Mouse (Mus musculus) T-helper 17 cell (primary cell): ENCODE measurements at regions not wholly inside any gene's neighbourhood (a gene's known extent, or its start where the extent isn't known, plus 50 kb on each side); places are given as distances from the start of the nearest gene placed in this dataset.

Experiments used
- in situ Hi-C, 2 experiments: fragments of 300-600 bp; cut with MboI, MseI; formaldehyde crosslinking; loops; 1 replicate in 1 of 2; 2 replicates in 1 of 2; pipeline ENCODE4 v1.15.1; 2025; ENCODE audit warnings: high pct_unique_total_duplicates in 2 of 2

- in situ Hi-C loops: no loop called here
These were observed 262.3 kb upstream of the Eif4g2 start for GRCm38 (mm10) chr7:111345117-111345516.

DNA sequence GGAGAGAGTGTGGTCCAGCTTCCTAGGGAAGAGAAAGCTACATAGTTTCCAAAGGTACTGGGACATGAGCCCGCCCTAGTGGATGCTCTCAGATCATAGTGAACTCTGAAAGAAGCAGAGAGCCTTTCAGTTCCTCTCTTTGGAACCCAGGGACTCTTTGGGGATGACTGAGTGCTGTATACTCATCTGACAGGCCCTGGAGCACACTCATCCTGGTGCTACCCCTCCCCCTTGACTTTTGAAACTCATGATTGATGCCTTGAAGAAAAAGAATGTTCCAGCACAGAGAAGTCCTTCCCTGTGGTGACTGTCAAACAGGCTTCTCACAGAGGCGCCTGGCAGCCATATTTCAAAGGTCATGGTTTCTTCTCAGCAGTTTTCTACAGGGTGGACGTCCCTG is 254.2 kb upstream of the Eif4g2 start:
- in situ Hi-C loops: no loop called here

GRCm38 (mm10) chr7:111322901-111323300 is 240.1 kb upstream of the Eif4g2 start:
- in situ Hi-C loops: no loop called here

DNA sequence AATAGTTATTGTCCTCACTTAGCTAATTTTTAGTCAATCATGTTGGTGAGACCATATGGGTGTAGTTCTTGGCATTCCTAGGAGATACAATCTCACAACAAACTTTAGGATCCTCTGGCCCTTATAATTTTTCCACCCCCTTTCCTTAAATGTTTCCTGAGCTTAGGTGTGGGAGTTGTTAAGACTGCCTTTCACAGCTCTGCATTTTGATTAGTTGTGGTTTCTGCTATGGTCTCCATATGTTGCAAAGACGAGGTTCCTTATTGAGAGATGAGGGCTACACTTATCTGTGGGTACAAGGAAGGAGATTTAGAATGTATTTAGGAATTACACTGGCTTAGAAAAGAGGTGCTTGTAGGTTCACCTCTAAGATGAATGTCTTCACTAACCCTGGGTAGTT is 237.1 kb upstream of the Eif4g2 start:
- in situ Hi-C loops: loop anchor here in 1 of 2 experiments (10.0 kb wide), 1 partner anchor 845 kb away; no protein-coding TSS in a partner anchor

GRCm38 (mm10) chr7:111316479-111316990 is 233.7 kb upstream of the Eif4g2 start:
- in situ Hi-C loops: loop anchor here in 1 of 2 experiments (10.0 kb wide), 1 partner anchor 848 kb away; no protein-coding TSS in a partner anchor

GRCm38 (mm10) chr7:111313921-111314320 is 231.1 kb upstream of the Eif4g2 start:
- in situ Hi-C loops: loop anchor here in 1 of 2 experiments (10.0 kb wide), 1 partner anchor 851 kb away; no protein-coding TSS in a partner anchor

- in situ Hi-C loops: loop anchor here in 1 of 2 experiments (5.0 kb wide), 1 partner anchor 253 kb away; no protein-coding TSS in a partner anchor
These were observed 222.4 kb upstream of the Eif4g2 start for GRCm38 (mm10) chr7:111305196-111305595.

- in situ Hi-C loops: no loop called here
These were observed 219.1 kb upstream of the Eif4g2 start for GRCm38 (mm10) chr7:111301791-111302488.

- in situ Hi-C loops: no loop called here
These were observed 214.5 kb upstream of the Eif4g2 start for GRCm38 (mm10) chr7:111297174-111297902.

DNA sequence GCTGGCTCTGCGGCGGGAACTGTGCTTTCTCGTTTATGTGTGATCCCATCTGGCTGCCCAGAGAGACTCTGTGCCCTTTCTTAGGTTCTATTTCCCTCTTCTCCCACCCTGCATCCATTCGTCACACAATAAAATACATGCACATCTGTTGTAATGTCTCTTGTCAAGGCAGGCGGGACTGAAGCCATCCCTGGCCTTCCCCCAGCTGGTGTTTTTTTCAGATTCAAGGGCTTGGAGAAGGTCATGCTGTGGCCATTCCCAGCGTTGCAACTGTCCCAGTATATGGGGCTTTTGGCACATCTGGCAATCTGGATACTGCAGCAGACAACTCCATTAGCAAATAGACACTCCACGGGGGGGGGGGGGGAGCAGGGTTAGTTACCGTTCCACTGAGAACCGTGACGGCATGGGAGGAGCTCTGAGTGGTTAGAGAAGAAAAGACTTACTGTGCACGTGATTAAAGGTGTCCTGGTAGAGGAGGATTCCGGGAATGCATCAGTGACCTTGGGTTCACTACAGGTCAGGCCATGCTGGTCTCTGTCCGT is 200.7 kb upstream of the Eif4g2 start:
- in situ Hi-C loops: no loop called here

GRCm38 (mm10) chr7:111282314-111282713 is 199.5 kb upstream of the Eif4g2 start:
- in situ Hi-C loops: no loop called here

GRCm38 (mm10) chr7:111277703-111278102 is 194.9 kb upstream of the Eif4g2 start:
- in situ Hi-C loops: no loop called here

DNA sequence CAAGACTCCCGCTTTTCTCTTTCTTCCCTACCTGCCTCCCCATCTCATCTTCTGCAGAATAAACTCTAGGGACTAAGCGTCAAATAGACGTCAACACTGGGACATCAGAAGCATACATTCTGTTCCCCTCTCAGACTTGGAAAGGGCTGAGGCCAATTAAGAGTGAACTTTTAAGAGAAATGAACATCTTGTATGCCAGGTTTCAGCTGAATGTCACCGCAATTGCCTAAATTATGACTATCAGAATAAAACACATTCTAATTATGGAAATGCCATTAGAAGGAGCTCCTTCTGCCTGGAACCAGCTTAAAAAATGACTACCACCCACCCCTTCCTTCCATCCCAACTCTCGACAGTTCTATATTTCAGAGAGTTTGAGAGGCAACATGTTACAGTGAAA is 191.0 kb upstream of the Eif4g2 start:
- in situ Hi-C loops: no loop called here

DNA sequence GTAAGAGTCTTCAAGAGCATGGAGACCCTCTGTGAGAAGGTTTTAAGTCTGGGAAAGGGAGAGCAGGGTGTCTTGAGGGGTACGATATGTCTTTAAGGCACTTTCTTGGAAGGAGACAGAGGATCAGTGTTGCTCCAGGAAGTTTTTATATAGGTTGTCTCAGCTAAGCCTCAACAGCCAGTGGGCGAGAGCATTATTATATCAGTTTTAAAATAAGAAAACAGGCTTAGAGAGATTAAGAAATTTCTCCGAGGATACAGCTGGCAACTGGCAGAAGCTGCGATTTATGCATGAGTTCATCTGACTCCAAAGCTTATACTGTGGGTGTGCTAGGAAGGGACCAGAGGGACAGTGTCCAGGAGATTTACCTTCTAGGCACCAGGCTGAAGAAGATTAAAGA is 188.0 kb upstream of the Eif4g2 start:
- in situ Hi-C loops: no loop called here

- in situ Hi-C loops: no loop called here
These were observed 185.4 kb upstream of the Eif4g2 start for GRCm38 (mm10) chr7:111268197-111268596.

DNA sequence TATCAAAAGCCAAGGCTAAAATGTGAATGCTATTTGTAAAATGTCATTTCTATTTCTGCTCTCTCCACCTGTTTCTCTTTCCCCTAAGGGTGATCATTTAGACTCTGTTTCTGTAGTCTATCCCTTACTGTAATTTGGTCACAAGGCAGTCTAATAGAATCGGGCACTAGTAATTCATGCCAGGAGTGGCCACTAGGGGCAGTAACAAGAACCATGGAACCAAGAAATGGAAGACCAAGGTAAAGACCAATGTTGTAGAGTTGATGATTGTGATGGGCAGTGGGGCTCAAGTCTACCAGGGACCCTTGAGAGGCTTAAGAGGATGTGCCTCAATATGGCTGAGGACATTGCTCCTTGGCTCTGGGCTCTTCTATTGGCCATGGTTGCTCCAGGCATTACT is 180.5 kb upstream of the Eif4g2 start:
- in situ Hi-C loops: no loop called here

DNA sequence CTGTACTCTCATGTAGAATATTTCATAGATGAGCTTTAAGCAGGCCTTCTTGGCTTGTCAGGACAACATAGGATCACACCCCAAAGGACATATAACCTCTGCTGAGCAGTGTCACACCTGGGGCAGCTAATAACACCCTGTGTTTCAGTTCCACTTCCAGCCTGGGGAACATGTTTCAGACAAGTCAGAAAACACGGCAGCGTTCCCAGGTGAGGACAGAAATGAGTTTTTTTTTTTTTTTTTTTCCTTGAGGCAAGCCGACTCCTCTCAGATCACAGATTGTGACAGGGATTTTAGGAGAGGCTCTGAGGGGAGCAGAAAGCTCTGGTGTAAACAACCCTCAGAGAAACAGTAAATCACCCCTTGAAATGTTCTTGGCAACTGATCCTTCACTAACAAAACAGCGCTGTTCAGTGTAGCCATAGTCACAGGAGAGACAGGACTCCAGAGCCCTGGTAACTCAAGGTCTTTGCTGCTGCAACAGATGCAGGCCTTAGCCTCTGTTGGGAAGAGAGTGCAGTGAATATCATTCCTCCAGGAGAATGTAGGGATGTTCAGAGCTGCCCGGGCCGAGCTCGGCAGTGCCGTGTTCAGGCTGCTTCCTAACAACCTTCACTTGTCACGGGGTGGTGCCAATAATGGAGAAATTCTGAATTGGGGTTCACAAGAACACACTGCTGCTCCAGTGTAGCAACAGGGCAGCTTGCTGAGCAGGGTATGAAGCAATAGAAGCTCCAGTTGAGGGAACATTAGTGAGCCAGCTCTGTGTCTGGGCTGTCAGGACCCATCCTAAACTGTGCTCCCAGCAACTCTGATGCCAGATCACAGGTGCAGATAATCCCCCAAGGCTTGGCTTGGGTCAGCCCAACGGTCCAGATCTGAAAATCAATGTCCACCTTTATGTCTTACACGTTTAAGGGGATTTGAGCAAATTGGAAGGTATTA is 177.1 kb upstream of the Eif4g2 start:
- in situ Hi-C loops: no loop called here

DNA sequence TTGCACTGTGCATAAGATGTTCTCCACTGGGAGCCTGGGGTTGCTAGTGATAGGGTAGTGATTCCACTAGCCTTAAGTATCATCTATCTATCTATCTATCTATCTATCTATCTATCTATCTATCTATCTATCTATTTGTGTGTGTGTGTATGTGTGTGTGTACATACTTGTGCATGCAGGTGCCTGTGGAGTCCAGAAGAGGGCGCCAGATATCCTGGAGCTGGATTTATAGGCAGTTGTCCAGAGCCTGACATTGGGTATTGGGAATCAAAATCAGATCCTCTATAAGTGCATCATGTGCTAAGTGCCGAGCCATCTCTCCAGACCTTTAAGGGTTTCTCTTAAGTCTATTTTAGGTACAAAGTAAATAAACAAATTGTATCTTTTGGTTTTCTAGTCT is 175.0 kb upstream of the Eif4g2 start:
- in situ Hi-C loops: no loop called here

- in situ Hi-C loops: no loop called here
These were observed 173.4 kb upstream of the Eif4g2 start for GRCm38 (mm10) chr7:111256199-111256598.

- in situ Hi-C loops: no loop called here
These were observed 166.8 kb upstream of the Eif4g2 start for GRCm38 (mm10) chr7:111249606-111250005.

DNA sequence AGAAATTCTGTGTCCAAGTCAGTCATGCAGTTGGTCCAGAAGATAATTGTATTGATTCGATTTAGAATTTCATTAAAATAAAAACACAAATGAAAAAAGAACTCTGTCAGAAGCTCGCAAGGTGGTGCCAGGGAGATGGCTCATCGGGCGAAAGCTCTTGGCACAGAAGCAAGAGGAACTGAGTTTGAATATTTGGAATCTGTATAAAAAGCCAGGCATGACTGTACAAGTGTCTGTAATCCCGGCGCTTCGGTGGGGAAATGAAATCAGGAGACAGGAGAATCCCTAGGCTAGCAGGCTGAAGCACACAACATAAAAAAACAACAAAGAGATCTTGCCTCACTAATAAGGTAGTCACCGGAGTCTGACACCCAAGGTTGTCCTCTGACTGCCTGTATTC is 162.7 kb upstream of the Eif4g2 start:
- in situ Hi-C loops: no loop called here
